Mouse (Mus musculus): Measurements from ENCODE around the gene Dusp15. TPM values are rescaled to one million over a fixed set of nuclear protein-coding genes. Genes with fewer than 3 reads are reported as not detected.

Gene Dusp15
- polyA plus RNA-seq, 1 experiment from 2014 or later: 7.3 TPM

DNA sequence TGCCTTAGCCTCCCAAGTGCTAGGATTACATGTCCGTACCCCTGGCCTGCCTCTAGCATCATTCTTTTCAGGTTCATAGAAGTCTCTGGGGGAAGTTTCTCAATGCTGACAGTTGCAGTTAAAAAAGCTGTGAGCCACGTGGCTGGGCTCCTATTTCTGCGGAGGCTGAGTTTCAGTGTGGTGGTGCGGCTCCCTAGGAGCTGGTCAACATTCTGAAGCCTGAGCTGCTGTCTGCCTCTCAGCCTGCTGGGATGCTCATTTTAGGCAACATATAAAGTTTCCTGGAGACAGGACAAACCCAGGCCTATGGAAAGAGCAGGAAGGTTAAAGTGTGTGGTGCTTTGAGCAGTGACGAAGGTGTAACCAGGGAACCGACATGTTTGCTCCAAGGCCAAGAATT lies 52.5 kb downstream of the Dusp15 start:
- H3K27ac ChIP-seq (replicated peaks): no peak overlapping the region
- H3K4me3 ChIP-seq: no peak overlapping the region
- peaks cover 6% of the 10 kb centered on the region for H3K36me3 ChIP-seq
- H3K9ac ChIP-seq (replicated peaks): no peak overlapping the region
- no peak overlapping the region for H3K4me2 ChIP-seq (replicated peaks)
- H3K9me3 ChIP-seq: no peaks in the 10 kb centered on the region
- 85% methylated on average over 6 of the region's 6 CpGs for WGBS
- ATAC-seq (replicated peaks): no peak
- no peaks in the 10 kb centered on the region for H3K4me1 ChIP-seq
- H3K27me3 ChIP-seq: no peaks in the 10 kb centered on the region

DNA sequence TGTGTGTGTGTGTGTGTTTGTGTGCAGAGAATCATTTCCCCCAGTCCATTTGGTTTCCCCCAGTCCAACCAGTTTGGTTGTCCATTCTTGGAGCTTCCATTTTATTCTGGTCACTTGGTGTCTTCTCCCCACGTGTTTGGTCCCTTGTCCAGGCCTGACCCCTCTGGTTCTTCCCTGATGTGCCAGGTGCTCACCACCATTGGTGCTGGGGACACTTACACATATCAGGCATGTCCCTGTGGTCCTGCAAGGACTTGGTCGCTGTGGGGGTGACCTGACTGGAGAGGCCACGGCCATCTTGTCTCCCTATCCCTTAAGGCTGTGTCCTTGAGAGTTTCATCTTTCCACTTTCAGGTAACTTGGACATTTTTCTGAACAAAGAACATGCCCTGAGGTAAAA lies 54.6 kb downstream of the Dusp15 start:
- no peaks in the 10 kb centered on the region for H3K4me1 ChIP-seq
- no peak overlapping the region for H3K4me2 ChIP-seq (replicated peaks)
- 89% methylated on average over 3 of the region's 3 CpGs for WGBS
- H3K4me3 ChIP-seq: no peak overlapping the region
- H3K9ac ChIP-seq (replicated peaks): no peak overlapping the region
- no peaks in the 10 kb centered on the region for H3K9me3 ChIP-seq
- no peaks in the 10 kb centered on the region for H3K27me3 ChIP-seq
- no peak for ATAC-seq (replicated peaks)
- H3K27ac ChIP-seq (replicated peaks): no peak overlapping the region
- peaks cover 23% of the 10 kb centered on the region for H3K36me3 ChIP-seq

DNA sequence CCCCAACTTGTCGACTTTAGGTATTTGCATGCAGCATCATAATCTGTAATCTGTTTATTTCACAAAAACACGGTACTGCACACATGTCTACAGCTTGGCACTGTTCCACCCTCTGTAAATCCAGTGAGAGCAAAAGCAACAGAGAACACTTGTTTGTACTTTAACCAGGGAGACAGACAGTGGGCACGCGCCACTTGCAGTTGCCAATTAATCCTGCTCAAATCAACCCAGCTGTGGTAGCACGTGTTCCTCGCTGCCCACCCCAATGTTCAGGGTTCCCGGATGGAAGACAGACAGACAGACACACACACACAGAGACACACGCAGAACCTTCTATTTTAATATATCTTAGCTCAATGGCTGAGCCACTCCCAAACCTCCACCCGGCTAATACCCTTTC lies 55.7 kb downstream of the Dusp15 start:
- 89% methylated on average over 9 of the region's 9 CpGs for WGBS
- no peak overlapping the region for H3K4me2 ChIP-seq (replicated peaks)
- H3K36me3 ChIP-seq: peaks cover 32% of the 10 kb centered on the region
- ATAC-seq (replicated peaks): no peak
- H3K9me3 ChIP-seq: no peaks in the 10 kb centered on the region
- H3K27me3 ChIP-seq: no peaks in the 10 kb centered on the region
- no peak overlapping the region for H3K27ac ChIP-seq (replicated peaks)
- H3K9ac ChIP-seq (replicated peaks): no peak overlapping the region
- no peaks in the 10 kb centered on the region for H3K4me1 ChIP-seq
- no peak overlapping the region for H3K4me3 ChIP-seq

Other genes starting within 250 kb of the Dusp15 start
- gene Id1, start 215.4 kb downstream of the Dusp15 start, polyA plus RNA-seq (2015; fragmentation: Nextera tagmentation; extraction: Ambion mirVana): 26.3 and 32.0 TPM in 2 replicates
- 4.3 and 4.4 TPM in 2 replicates for gene Cox4i2, start 197.5 kb downstream of the Dusp15 start, polyA plus RNA-seq (2015; fragmentation: Nextera tagmentation; extraction: Ambion mirVana)
- 179 and 183 TPM in 2 replicates for gene Bcl2l1, start 120.0 kb downstream of the Dusp15 start, polyA plus RNA-seq (2015; fragmentation: Nextera tagmentation; extraction: Ambion mirVana)
- 50.6 and 51.1 TPM in 2 replicates for gene Tpx2, start 103.7 kb downstream of the Dusp15 start, polyA plus RNA-seq (2015; fragmentation: Nextera tagmentation; extraction: Ambion mirVana)
- gene Mylk2, start 40.3 kb downstream of the Dusp15 start, polyA plus RNA-seq (2015; fragmentation: Nextera tagmentation; extraction: Ambion mirVana): not detected in 2 replicates
- gene Foxs1, start 18.5 kb downstream of the Dusp15 start, polyA plus RNA-seq (2015; fragmentation: Nextera tagmentation; extraction: Ambion mirVana): 3.2 and 4.4 TPM in 2 replicates
- gene Ttll9, start 10.8 kb upstream of the Dusp15 start, polyA plus RNA-seq (2015; fragmentation: Nextera tagmentation; extraction: Ambion mirVana): 2.3 and 3.0 TPM in 2 replicates
- 188 and 189 TPM in 2 replicates for gene Pdrg1, start 63.7 kb upstream of the Dusp15 start, polyA plus RNA-seq (2015; fragmentation: Nextera tagmentation; extraction: Ambion mirVana)
- gene Xkr7, start 80.2 kb upstream of the Dusp15 start, polyA plus RNA-seq (2015; fragmentation: Nextera tagmentation; extraction: Ambion mirVana): 1.9 and 2.0 TPM in 2 replicates
- 0.98 and 1.1 TPM in 2 replicates for gene Ccm2l, start 114.3 kb upstream of the Dusp15 start, polyA plus RNA-seq (2015; fragmentation: Nextera tagmentation; extraction: Ambion mirVana)
- gene Hck, start 156.8 kb upstream of the Dusp15 start, polyA plus RNA-seq (2015; fragmentation: Nextera tagmentation; extraction: Ambion mirVana): 1.2 and 1.4 TPM in 2 replicates
- gene Tm9sf4, start 209.6 kb upstream of the Dusp15 start, polyA plus RNA-seq (2015; fragmentation: Nextera tagmentation; extraction: Ambion mirVana): 70.0 and 71.9 TPM in 2 replicates

Measured in forebrain, embryonic 15.5 days (tissue).